ENCODE assay signal across 8 mouse cellular contexts in the genomic region with DNA sequence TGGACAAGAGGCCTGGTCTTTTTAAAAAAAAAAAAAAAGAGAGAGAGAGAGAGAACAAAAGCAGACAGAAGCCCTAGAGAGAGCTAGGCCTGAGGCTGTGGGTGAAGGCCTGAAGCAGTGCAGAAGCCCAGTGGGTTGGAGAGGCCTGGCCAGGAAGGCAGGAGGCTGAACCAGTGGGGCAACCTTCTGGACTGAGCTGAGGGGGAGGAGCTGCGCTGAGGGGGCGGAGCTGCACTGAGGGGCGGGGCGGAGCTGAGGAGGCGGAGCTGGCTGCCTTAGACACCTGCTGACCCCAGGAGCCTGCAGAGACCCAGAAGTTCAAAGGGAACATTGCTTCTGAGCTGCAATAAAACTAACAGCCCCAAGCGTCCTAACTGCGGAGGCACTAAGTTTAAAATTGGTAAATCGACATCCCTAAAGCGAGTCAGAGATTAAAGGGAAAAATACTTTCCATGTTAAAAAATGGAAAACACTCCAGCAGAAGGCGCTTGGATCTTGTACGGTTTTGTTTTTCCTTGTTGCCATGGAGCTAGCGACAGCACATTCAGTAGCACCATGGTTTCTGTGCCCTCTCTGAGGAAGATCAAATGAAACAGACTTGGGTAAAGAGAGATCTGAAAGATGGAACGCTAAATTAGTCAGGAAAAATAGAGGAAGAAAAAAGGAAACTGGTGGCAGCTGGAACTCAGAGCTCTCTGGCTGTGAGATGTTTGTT.
DNase-seq lines count a peak whose midpoint lies in the region; ATAC-seq and TF ChIP-seq lines count a peak whose summit lies in the region.

No protein-coding gene starts in this region.

- ATAC-seq in granulocyte monocyte progenitor cell, adult 5-6 weeks (replicated peaks; ENCODE audit: poor library complexity, severe bottlenecking): no peak

- TF ChIP-seq CTCF in gastrocnemius, adult 2 months (IDR thresholded peaks at IDR 0.05): no peak

- H3K4me3 ChIP-seq in gastrocnemius, adult 2 months: no peak overlapping the region

- peak; percentile 35 for DNase-seq in thymus, postnatal 14 days
- no peak for DNase-seq in thymus, postnatal 0 days (ENCODE audit: low spot score)
- DNase-seq in kidney, adult 8-10 months: peak; percentile 15 to 19
- peak; percentile 62 for DNase-seq in lung, postnatal 10 days
- peak; percentile 67 for DNase-seq in testis, postnatal 14 days (ENCODE audit: low spot score)
- no peak for DNase-seq in gastrocnemius, adult 2 months
- no peak for DNase-seq in cerebellum, postnatal 14 days

- H3K27ac ChIP-seq in gastrocnemius, adult 2 months: no peak overlapping the region

- intact Hi-C loops in gastrocnemius, adult 2 months (cut with DNase I): no loop called here

Comparison
In these comparisons a context has a peak if more than half of its experiments do, and no peak if none do; other contexts are left out.
1. DNase-seq: peak in thymus, postnatal 14 days (single experiment), kidney, adult 8-10 months (2 of 2), lung, postnatal 10 days (single experiment) and testis, postnatal 14 days (single experiment); none in thymus, postnatal 0 days (single experiment), gastrocnemius, adult 2 months (single experiment) and cerebellum, postnatal 14 days (0 of 2).